Mouse (Mus musculus): ENCODE results near the gene Tor3a. TPM values are rescaled to one million over a fixed set of nuclear protein-coding genes. Genes with fewer than 3 reads are reported as not detected.

The Tor3a gene
- total and polyA plus RNA-seq, 2 experiments: 3.9 to 4.4 TPM

DNA sequence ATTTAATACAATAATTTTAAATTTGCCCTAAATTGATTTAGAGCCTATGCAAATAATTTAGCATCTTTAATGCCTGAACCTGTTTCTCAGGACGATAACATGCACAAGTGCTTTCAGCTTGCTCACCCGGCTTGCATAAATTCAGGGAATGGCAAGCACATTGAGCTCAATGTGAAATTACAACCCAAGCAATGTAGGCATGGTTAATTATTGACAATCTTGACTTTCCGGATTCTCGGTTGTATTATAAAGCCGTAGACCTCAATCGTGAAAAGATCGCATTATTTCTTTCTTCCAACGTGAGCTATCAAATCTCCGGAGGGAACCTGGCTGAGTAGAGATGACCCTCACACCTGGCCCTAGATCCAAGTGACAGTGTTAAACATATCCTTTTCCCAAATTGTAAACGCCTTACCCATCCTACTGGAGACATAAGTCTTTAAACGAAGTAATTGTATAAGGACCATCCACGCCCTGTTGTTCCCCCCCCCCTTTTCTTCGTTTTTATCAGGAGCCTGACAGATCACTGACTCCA is 43.7 kb upstream of the Tor3a start:
- 8% methylated on average over 13 of the region's 13 CpGs for WGBS
- Histone ChIP-seq H3K4me1 (ENCODE audit: control insufficient read depth, insufficient read depth, low read length) (peaks cover 3% of the 10 kb centered on the region; the same call in 1 of the 2 replicates), H3K9ac (ENCODE audit: low read depth, low read length) (peak overlapping the region; percentile 96), H3K27ac (replicated peaks; ENCODE audit: insufficient read depth, low read depth, low read length) (peak overlapping the region; percentile 90), H3K36me3 (ENCODE audit: control insufficient read depth, insufficient read depth, low read length) (no peaks in the 10 kb centered on the region), H3K79me2 (ENCODE audit: control insufficient read depth, insufficient read depth, low read length) (peaks cover 3% of the 10 kb centered on the region), H3K27me3 (ENCODE audit: control insufficient read depth, insufficient read depth, low read length) (no peaks in the 10 kb centered on the region), H3K4me3 (ENCODE audit: insufficient read depth, low read depth, low read length) (peak overlapping the region; percentile 85)
- DNase-seq (ENCODE audit: extremely low read depth, low read depth, low spot score): peak; percentile 82
- TF ChIP-seq CTCF (IDR thresholded peaks at IDR 0.05; ENCODE audit: low read depth, low read length): no peak
- TF ChIP-seq POLR2A (IDR thresholded peaks at IDR 0.05; ENCODE audit: extremely low read depth, insufficient read depth, low read length): no peak

DNA sequence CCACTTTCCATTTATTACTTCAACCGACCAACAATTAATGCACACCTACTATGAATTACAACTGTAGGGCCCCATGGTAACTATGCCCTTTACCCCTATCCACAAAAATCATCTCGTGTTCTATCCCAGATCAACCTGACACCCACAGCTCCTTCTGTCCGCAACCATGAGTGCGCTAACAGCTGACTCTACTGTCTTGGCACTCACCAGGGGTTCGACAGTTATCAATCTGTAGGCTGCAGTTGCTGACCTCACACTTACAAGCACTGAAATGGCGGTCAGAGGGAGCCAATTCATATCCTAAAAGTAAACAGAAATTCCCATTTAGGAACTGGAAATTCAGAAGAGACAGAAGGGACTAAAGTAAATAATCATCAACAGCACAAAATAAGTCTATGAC is 42.5 kb upstream of the Tor3a start:
- Histone ChIP-seq H3K36me3 (ENCODE audit: control insufficient read depth, insufficient read depth, low read length) (no peaks in the 10 kb centered on the region), H3K27ac (replicated peaks; ENCODE audit: insufficient read depth, low read depth, low read length) (no peak overlapping the region), H3K27me3 (ENCODE audit: control insufficient read depth, insufficient read depth, low read length) (no peaks in the 10 kb centered on the region), H3K4me3 (ENCODE audit: insufficient read depth, low read depth, low read length) (no peak overlapping the region), H3K4me1 (ENCODE audit: control insufficient read depth, insufficient read depth, low read length) (peaks cover 3% of the 10 kb centered on the region; the same call in 1 of the 2 replicates), H3K79me2 (ENCODE audit: control insufficient read depth, insufficient read depth, low read length) (peaks cover 3% of the 10 kb centered on the region), H3K9ac (ENCODE audit: low read depth, low read length) (no peak overlapping the region)
- TF ChIP-seq POLR2A (IDR thresholded peaks at IDR 0.05; ENCODE audit: extremely low read depth, insufficient read depth, low read length): no peak
- TF ChIP-seq CTCF (IDR thresholded peaks at IDR 0.05; ENCODE audit: low read depth, low read length): no peak
- DNase-seq (ENCODE audit: extremely low read depth, low read depth, low spot score): no peak
- WGBS: 81% methylated on average over 6 of the region's 6 CpGs

- Histone ChIP-seq H3K36me3 (ENCODE audit: control insufficient read depth, insufficient read depth, low read length) (0 out of 2 replicates have a peak, but pooled peaks cover under 1% of the 10 kb centered on the region), H3K4me3 (ENCODE audit: insufficient read depth, low read depth, low read length) (no peak overlapping the region), H3K4me1 (ENCODE audit: control insufficient read depth, insufficient read depth, low read length) (peaks cover 2% of the 10 kb centered on the region; the same call in 1 of the 2 replicates), H3K9ac (ENCODE audit: low read depth, low read length) (no peak overlapping the region), H3K27me3 (ENCODE audit: control insufficient read depth, insufficient read depth, low read length) (no peaks in the 10 kb centered on the region), H3K79me2 (ENCODE audit: control insufficient read depth, insufficient read depth, low read length) (no peaks in the 10 kb centered on the region; the same call in 1 of the 2 replicates), H3K27ac (replicated peaks; ENCODE audit: insufficient read depth, low read depth, low read length) (no peak overlapping the region)
- WGBS: 45% methylated on average over 10 of the region's 10 CpGs
- TF ChIP-seq CTCF (IDR thresholded peaks at IDR 0.05; ENCODE audit: low read depth, low read length) (no peak), POLR2A (IDR thresholded peaks at IDR 0.05; ENCODE audit: extremely low read depth, insufficient read depth, low read length) (no peak)
- no peak for DNase-seq (ENCODE audit: extremely low read depth, low read depth, low spot score)
Observed at GRCm38 (mm10) chr1:156710472-156711098, 36.4 kb upstream of the Tor3a start.

GRCm38 (mm10) chr1:156708672-156709071 is 34.5 kb upstream of the Tor3a start:
- H3K4me1 ChIP-seq (ENCODE audit: control insufficient read depth, insufficient read depth, low read length): no peaks in the 10 kb centered on the region
- H3K4me3 ChIP-seq (ENCODE audit: insufficient read depth, low read depth, low read length): no peak overlapping the region
- no peak overlapping the region for H3K27ac ChIP-seq (replicated peaks; ENCODE audit: insufficient read depth, low read depth, low read length)
- no peaks in the 10 kb centered on the region for H3K27me3 ChIP-seq (ENCODE audit: control insufficient read depth, insufficient read depth, low read length)
- H3K36me3 ChIP-seq (ENCODE audit: control insufficient read depth, insufficient read depth, low read length): peaks cover 11% of the 10 kb centered on the region
- no peak for TF ChIP-seq CTCF (IDR thresholded peaks at IDR 0.05; ENCODE audit: low read depth, low read length)
- no peak for TF ChIP-seq POLR2A (IDR thresholded peaks at IDR 0.05; ENCODE audit: extremely low read depth, insufficient read depth, low read length)
- no peak for DNase-seq (ENCODE audit: extremely low read depth, low read depth, low spot score)
- no peaks in the 10 kb centered on the region; the same call in 1 of the 2 replicates for H3K79me2 ChIP-seq (ENCODE audit: control insufficient read depth, insufficient read depth, low read length)
- H3K9ac ChIP-seq (ENCODE audit: low read depth, low read length): no peak overlapping the region
- 89% methylated on average over 3 of the region's 3 CpGs for WGBS

DNA sequence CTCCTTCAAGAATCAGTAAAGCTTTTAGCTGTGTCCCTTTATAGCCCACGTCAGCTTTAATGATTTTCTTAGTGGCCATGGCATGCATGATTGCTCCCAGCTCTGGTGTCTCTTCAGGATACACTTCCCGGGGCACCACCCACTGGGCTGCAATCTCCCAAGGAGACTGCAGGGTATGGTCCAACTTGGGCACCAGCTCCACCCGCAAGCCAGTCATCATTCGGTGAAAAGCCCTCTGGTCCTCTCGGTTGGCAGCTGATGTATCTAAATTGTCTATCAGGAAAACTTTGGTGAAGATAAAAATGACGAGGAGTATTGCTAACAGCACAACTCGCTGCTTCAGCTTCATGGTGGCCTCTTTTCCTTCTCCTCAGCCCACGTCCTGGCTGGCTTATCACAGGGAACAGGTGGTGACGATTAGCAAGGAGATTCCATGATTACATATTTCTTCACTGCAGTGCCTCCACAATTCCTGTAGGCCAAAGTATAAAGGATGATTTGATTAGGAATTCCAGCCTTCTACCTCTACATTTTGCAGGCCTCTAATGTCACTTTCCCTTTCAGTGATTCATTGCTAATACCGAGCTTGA is 31.6 kb upstream of the Tor3a start:
- Histone ChIP-seq H3K36me3 (ENCODE audit: control insufficient read depth, insufficient read depth, low read length) (peaks cover 33% of the 10 kb centered on the region), H3K9ac (ENCODE audit: low read depth, low read length) (no peak overlapping the region), H3K79me2 (ENCODE audit: control insufficient read depth, insufficient read depth, low read length) (no peaks in the 10 kb centered on the region), H3K27ac (replicated peaks; ENCODE audit: insufficient read depth, low read depth, low read length) (no peak overlapping the region), H3K4me1 (ENCODE audit: control insufficient read depth, insufficient read depth, low read length) (no peaks in the 10 kb centered on the region), H3K27me3 (ENCODE audit: control insufficient read depth, insufficient read depth, low read length) (no peaks in the 10 kb centered on the region), H3K4me3 (ENCODE audit: insufficient read depth, low read depth, low read length) (no peak overlapping the region)
- 91% methylated on average over 10 of the region's 10 CpGs for WGBS
- TF ChIP-seq POLR2A (IDR thresholded peaks at IDR 0.05; ENCODE audit: extremely low read depth, insufficient read depth, low read length) (no peak), CTCF (IDR thresholded peaks at IDR 0.05; ENCODE audit: low read depth, low read length) (no peak)
- DNase-seq (ENCODE audit: extremely low read depth, low read depth, low spot score): no peak

DNA sequence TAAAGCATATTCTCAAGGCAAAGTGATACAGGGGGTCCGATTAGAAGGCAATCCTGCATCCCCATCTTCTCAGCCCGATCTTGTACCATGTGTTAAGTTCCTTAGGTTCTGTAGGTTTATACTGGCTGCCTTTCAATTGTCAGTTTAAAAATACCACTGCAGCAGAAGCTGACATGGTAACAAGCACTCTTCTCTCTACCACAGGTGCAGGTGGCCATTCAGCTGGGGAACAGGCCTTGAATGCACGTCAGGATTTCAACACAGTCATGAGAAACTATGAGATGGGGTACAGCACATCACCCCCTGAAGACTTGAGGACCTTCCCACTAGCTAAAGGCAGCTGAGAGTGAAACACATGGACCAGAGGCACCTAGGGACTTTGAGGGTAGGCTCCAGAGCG is 29.3 kb upstream of the Tor3a start:
- TF ChIP-seq POLR2A (IDR thresholded peaks at IDR 0.05; ENCODE audit: extremely low read depth, insufficient read depth, low read length): no peak
- no peak for TF ChIP-seq CTCF (IDR thresholded peaks at IDR 0.05; ENCODE audit: low read depth, low read length)
- H3K9ac ChIP-seq (ENCODE audit: low read depth, low read length): no peak overlapping the region
- no peaks in the 10 kb centered on the region for H3K27me3 ChIP-seq (ENCODE audit: control insufficient read depth, insufficient read depth, low read length)
- H3K79me2 ChIP-seq (ENCODE audit: control insufficient read depth, insufficient read depth, low read length): no peaks in the 10 kb centered on the region
- no peak overlapping the region for H3K27ac ChIP-seq (replicated peaks; ENCODE audit: insufficient read depth, low read depth, low read length)
- no peaks in the 10 kb centered on the region for H3K4me1 ChIP-seq (ENCODE audit: control insufficient read depth, insufficient read depth, low read length)
- DNase-seq (ENCODE audit: extremely low read depth, low read depth, low spot score): no peak
- 93% methylated on average over 4 of the region's 4 CpGs for WGBS
- peaks cover 48% of the 10 kb centered on the region for H3K36me3 ChIP-seq (ENCODE audit: control insufficient read depth, insufficient read depth, low read length)
- no peak overlapping the region for H3K4me3 ChIP-seq (ENCODE audit: insufficient read depth, low read depth, low read length)
